Mouse (Mus musculus): ENCODE results near the gene Grik3. TPM values are rescaled to one million over a fixed set of nuclear protein-coding genes. Genes with fewer than 3 reads are reported as not detected.

The Grik3 gene
- total and polyA plus RNA-seq, 3 experiments: under 0.01 TPM; not detected in 2

DNA sequence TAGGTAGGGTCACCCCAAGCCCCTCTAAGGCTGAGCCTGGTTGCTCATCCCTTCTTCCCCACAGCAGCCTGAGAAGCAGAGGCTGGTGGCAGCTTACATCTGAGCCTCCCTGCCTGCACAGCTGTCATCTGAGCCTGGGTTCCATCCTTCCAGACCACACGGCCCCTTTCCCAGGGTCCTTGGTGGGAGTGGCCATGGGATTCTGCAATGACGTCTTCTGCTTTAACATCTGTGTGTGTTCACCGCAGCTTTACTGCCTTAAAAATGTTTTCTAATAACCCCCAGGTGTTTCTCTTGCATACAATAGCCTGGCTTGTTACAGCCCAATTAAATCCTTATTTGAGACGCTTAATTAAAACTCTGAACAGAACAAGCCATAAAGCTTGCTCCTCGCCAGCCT, 35.9 kb downstream of the Grik3 start:
- Histone ChIP-seq H3K36me3 (ENCODE audit: control insufficient read depth in 1 of 2, insufficient read depth in 2 of 2, low read length in 2 of 2) (no peaks in the 10 kb centered on the region), H3K4me3 (ENCODE audit: control insufficient read depth in 1 of 2, insufficient read depth in 1 of 2, low read depth in 2 of 2, low read length in 2 of 2) (no peak overlapping the region), H3K4me1 (ENCODE audit: control insufficient read depth in 1 of 2, insufficient read depth in 2 of 2, low read length in 2 of 2) (no peaks in the 10 kb centered on the region), H3K9me3 (replicated peaks; ENCODE audit: insufficient read depth, low read length) (no peaks in the 10 kb centered on the region), H3K27me3 (ENCODE audit: control insufficient read depth in 1 of 2, insufficient read depth in 2 of 2, low read length in 2 of 2) (no peaks in the 10 kb centered on the region), H3K27ac (ENCODE audit: control insufficient read depth, low read depth, low read length) (no peak overlapping the region), H3K9ac (ENCODE audit: control insufficient read depth, low read depth, low read length, poor library complexity, severe bottlenecking) (no peak overlapping the region), H3K79me2 (ENCODE audit: control insufficient read depth, insufficient read depth, low read length, poor library complexity) (no peaks in the 10 kb centered on the region)
- no peak for DNase-seq (ENCODE audit: low read depth, low spot score)
- no peak for TF ChIP-seq RCOR1 (IDR thresholded peaks at IDR 0.05; ENCODE audit: low read depth, low read length)

DNA sequence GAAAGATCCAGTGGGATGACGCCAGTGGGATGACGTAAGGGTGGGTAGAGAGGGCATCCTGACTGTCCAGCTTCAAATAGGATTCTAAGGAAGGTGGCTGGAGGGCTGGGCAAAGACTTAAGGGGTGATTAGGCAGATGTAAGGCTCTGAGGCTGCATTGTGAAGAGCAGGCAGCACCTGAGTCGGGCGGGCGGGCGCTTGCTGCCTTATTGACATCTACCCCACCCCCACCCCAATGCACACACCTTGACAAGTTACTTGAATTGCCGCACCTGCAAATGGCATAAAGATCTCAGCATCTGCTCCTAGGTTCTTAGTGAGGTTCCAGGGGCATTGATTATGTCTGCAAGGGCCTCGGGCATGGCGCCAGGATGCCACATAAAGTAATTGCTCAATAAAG, 43.5 kb downstream of the Grik3 start:
- no peak for DNase-seq (ENCODE audit: low read depth, low spot score)
- TF ChIP-seq TBP (IDR thresholded peaks at IDR 0.05; ENCODE audit: low read depth, low read length) (no peak), SMC3 (IDR thresholded peaks at IDR 0.05; ENCODE audit: low read depth, low read length) (no peak), HCFC1 (IDR thresholded peaks at IDR 0.05; ENCODE audit: low read depth, low read length) (no peak), E2F4 (IDR thresholded peaks at IDR 0.05; ENCODE audit: borderline replicate concordance, low read depth, low read length) (no peak), MXI1 (IDR thresholded peaks at IDR 0.05; ENCODE audit: low read depth, low read length) (no peak), TCF12 (IDR thresholded peaks at IDR 0.05; ENCODE audit: low read depth, low read length) (no peak), UBTF (IDR thresholded peaks at IDR 0.05; ENCODE audit: borderline replicate concordance, insufficient read depth, low read depth, low read length) (no peak), EP300 (IDR thresholded peaks at IDR 0.05; ENCODE audit: low read depth in 1 of 2, low read length in 2 of 2) (no peak), CHD1 (IDR thresholded peaks at IDR 0.05; ENCODE audit: low read depth, low read length) (no peak), KAT2A (conservative IDR thresholded peaks at IDR 0.05; ENCODE audit: low read depth, low read length) (no peak), ETS1 (IDR thresholded peaks at IDR 0.05; ENCODE audit: low read depth, low read length) (no peak), MEF2A (IDR thresholded peaks at IDR 0.05; ENCODE audit: extremely low read depth, insufficient replicate concordance, low read depth, low read length, poor library complexity, severe bottlenecking) (no peak), POLR2A (IDR thresholded peaks at IDR 0.05; ENCODE audit: control insufficient read depth in 1 of 2, insufficient read depth in 1 of 2, low read depth in 1 of 2, low read length in 2 of 2, poor library complexity in 1 of 2) (no peak), POLR2AphosphoS5 (IDR thresholded peaks at IDR 0.05; ENCODE audit: borderline replicate concordance, low read depth, low read length) (no peak), ELF1 (IDR thresholded peaks at IDR 0.05; ENCODE audit: low read depth, low read length) (no peak), USF1 (IDR thresholded peaks at IDR 0.05; ENCODE audit: low read depth, low read length) (no peak)
- H3K36me3 ChIP-seq (ENCODE audit: control insufficient read depth in 1 of 2, insufficient read depth in 2 of 2, low read length in 2 of 2): no peaks in the 10 kb centered on the region
- no peak overlapping the region for H3K9ac ChIP-seq (ENCODE audit: control insufficient read depth, low read depth, low read length, poor library complexity, severe bottlenecking)
- H3K4me1 ChIP-seq (ENCODE audit: control insufficient read depth in 1 of 2, insufficient read depth in 2 of 2, low read length in 2 of 2): no peaks in the 10 kb centered on the region
- no peaks in the 10 kb centered on the region for H3K9me3 ChIP-seq (replicated peaks; ENCODE audit: insufficient read depth, low read length)
- H3K4me3 ChIP-seq (ENCODE audit: control insufficient read depth in 1 of 2, insufficient read depth in 1 of 2, low read depth in 2 of 2, low read length in 2 of 2): no peak overlapping the region
- H3K27ac ChIP-seq (ENCODE audit: control insufficient read depth, low read depth, low read length): no peak overlapping the region
- H3K27me3 ChIP-seq (ENCODE audit: control insufficient read depth in 1 of 2, insufficient read depth in 2 of 2, low read length in 2 of 2): no peaks in the 10 kb centered on the region
- no peaks in the 10 kb centered on the region for H3K79me2 ChIP-seq (ENCODE audit: control insufficient read depth, insufficient read depth, low read length, poor library complexity)

All from MEL (cell line).